Mouse (Mus musculus) spleen, postnatal 36 days (tissue): ENCODE measurements around the gene Nol6.
"Not testable (repeated sequence)": the region's sequence is repeated elsewhere in the genome, so short reads cannot be mapped to it uniquely, and the experiment has no call there.

Source experiments
- DNase-seq, 2 experiments: peaks; one replicate each; pipeline ENCODE4 v3.0.0; 2022; ENCODE audit warnings: low spot score in 2 of 2, mixed read lengths in 1 of 2

The Nol6 gene

DNA sequence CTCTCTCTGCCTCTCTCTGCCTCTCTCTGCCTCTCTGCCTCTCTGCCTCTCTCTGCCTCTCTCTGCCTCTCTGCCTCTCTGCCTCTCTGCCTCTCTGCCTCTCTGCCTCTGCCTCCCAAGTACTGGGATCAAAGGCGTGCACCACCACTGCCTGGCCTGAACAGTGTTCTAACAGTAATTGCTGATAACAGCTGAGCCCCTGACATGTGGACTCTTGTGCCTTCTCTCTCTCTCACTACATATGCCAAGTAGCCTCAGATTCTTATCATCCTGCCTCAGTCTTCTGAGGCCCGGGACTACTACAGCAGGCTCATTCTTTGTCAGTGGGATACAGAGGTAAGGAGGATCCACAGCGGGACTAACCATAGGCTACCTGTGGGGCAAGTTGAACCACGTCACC lies 41.5 kb downstream of the Nol6 start:
- not testable (repeated sequence) for DNase-seq

DNA sequence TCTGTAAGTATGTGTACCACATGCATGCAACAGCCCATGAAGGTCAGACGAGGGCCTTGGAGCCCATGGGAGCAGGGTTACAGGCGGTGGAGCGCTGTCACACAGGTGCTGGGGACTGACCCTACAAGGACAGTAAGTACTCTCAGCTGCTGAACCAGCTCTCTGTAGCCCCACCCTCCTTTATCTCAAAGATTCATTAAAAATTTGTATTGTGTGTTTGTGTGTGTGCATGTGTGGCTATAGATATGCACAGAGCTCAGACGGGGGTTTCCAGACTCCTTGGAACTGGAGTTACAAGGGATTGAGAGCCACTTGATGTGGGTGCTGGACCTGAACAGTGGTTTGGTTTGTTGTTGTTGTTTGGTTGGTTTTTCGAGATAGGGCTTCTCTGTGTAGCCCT lies 42.5 kb downstream of the Nol6 start:
- no peak for DNase-seq

DNA sequence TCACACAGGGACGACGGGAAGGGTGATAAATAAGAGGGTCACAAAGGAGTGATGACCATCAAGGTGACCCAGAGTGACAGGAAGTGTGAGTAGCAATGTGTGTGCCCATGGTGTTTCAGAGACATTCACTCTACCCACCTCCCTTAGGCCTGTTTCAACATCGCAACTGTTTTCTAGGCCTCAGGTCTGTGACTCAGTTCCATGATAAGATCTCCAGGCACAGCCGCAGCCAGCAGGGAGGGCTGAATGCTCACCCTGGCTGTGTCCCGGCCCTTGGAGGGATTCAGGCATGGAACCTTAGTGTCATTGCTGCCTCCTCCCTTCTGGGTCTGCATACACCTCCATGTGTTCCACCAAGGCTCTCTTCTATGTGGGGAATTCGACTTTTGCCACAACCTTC lies 45.5 kb downstream of the Nol6 start:
- DNase-seq, result no peak

DNA sequence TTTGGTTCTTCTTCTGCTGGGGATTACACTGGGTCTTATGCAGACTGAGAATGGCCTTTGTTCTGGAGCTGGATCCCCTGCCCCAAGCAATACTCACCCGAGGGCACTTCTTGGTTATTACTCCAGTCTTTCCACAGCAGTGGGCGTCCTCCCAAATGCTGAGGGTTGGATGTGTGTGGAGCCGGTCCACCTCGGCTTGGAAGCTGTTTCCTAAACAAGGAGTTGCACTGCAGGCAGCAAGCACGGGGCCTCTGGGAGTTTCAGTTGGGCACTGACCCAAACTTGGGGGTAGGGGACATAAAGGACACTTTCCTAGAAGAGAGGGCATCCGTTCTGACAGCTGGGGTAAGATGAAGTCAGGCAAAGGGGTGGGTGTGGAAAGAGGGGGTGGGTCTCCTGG lies 49.8 kb downstream of the Nol6 start:
- DNase-seq, result no peak

DNA sequence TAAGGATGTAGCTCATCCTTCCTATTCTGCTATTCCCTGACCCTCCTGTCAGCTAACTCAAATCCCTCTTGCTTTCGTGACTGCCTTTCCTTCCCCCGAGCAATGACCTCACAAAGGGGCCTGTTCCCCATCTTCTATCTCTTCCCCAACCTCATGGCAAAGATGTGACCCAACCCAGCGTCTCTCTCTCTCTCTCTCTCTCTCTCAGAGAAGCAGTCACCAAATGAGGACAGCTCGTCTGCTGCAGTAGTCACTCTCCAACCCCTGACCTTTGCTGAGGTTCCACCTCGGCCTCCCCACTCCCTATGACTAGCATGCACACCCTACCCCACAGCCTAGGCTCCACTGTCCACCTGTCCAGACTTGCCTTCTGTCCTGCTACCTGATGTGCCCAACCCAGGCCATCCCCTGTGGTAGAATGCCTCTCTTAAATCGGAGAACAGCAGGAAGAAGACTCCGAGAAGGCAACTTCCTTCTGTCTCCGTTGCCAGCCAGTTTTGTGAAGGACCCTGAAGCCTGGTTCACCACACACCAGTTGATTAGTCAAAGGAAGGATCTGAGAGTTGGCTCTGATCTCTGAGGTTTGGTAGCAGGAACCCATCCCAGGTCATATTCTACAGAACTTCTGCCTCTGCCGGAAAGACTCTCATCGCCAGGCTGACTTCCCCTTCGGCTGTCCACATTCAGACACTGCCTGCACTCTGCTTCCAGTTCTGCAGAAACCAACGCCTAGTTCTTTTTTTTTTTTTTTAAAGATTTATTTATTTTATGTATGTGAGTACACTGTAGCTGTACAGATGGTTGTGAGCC lies 51.0 kb downstream of the Nol6 start:
- DNase-seq, result no peak

DNA sequence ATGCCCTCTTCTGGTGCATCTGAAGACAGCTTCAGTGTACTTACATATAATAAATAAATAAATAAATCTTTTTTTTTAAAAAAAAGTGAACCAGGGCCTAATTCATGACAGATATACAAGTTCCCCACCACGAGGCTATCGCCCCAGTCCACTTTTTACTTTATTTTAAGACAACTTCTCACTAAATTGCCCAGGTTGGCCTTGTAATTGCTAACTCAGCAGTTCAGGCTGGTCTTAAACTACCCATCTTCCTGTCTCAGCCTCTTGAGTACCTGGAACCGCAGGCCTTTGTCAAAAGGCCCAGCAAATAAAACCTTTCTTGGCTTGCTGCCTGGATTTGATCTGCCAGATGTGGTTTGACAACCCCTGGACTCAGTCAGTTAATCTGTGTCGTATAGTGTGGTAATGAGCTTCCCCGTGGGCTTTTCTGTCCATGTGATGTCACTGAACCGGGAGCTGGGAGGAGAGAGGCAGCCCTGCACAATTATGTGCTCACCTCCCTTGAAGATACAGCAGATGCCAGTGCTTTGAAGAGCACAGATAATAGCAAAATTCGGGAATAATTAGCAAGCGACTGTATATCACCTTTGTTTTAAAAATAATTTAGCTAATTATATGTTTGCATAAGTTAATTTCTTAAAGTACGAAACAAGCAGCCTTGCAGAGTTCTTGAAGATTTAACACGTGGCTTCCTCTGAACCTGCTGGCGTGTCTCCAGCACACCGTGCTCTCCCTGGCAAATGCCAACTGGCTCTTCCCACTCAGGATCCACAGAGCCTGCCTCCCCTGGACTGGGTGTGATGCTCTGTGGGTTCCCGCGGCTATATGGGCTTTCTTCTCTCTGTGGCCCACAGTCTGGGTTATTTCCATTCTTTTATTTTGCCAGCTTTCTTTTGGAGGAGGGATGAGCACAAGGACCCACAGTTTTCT lies 52.5 kb downstream of the Nol6 start:
- DNase-seq, result no peak

DNA sequence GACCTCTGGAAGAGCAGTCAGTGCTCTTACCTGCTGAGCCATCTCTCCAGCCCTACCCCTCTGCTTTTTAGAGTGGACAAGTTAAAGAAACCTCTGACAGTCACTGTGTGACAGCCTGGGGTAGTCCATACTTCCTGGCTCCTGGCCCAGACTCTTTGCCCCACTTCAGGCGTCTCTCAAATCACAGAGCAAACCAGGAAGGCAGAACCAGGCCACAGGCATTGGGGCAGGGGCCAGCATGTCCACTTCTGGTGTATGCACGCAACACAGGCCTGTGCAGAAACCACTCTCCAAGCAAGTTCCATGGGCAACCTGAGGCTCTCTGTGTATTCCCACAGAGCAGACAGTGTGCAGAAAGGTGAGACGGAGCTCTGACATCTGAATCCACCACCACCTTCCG lies 59.1 kb downstream of the Nol6 start:
- DNase-seq, result no peak
